Mouse (Mus musculus) midbrain, embryonic 12.5 days (tissue): ENCODE measurements at regions not wholly inside any gene's neighbourhood (a gene's known extent, or its start where the extent isn't known, plus 50 kb on each side); places are given as distances from the start of the nearest gene placed in this dataset.

Experiments
- ATAC-seq: fragments of 200-750 bp; cut with Nextera tagmentation; 2 replicates; pipeline ENCODE4 v1.8.0; 2017; ENCODE audit warnings: low read depth, moderate TSS enrichment, moderate library complexity; ENCODE audit not compliant: low FRiP score
- H3K27ac ChIP-seq: fragments of 300-500 bp; sonication (generic); replicated peaks from 2 replicates; pipeline ENCODE4 v1.5.1; 2016; ENCODE audit warnings: mild to moderate bottlenecking
- H3K27me3 ChIP-seq: fragments of 300-500 bp; sonication (generic); 2 replicates; pipeline ENCODE4 v1.6.1; 2016; ENCODE audit warnings: mild to moderate bottlenecking
- H3K36me3 ChIP-seq: fragments of 300-500 bp; sonication (generic); 2 replicates; pipeline ENCODE4 v1.6.1; 2016
- H3K4me1 ChIP-seq: fragments of 300-500 bp; sonication (generic); 2 replicates; pipeline ENCODE4 v1.6.1; 2016
- H3K4me2 ChIP-seq: fragments of 300-500 bp; sonication (generic); replicated peaks from 2 replicates; pipeline ENCODE4 v1.6.1; 2016; ENCODE audit warnings: mild to moderate bottlenecking, moderate library complexity
- H3K4me3 ChIP-seq: fragments of 300-500 bp; sonication (generic); 2 replicates; pipeline ENCODE4 v1.5.1; 2016; ENCODE audit warnings: mild to moderate bottlenecking
- H3K9ac ChIP-seq: fragments of 300-500 bp; sonication (generic); replicated peaks from 2 replicates; pipeline ENCODE4 v1.6.1; 2016; ENCODE audit warnings: mild to moderate bottlenecking, moderate library complexity
- H3K9me3 ChIP-seq: fragments of 300-500 bp; sonication (generic); 2 replicates; pipeline ENCODE4 v1.6.1; 2016; ENCODE audit warnings: mild to moderate bottlenecking
- WGBS: fragments of 180-500 bp; shearing (Covaris S2); methylation state at CpG from one replicate; pipeline ENCODE4 v1.1.7; 2016; 5-methylcytosine and 5-hydroxymethylcytosine counted together

- Histone ChIP-seq H3K36me3 (no peaks in the 10 kb centered on the region), H3K9ac (no peak overlapping the region), H3K9me3 (no peaks in the 10 kb centered on the region), H3K27me3 (no peaks in the 10 kb centered on the region), H3K4me3 (no peak overlapping the region), H3K4me1 (0 out of 2 replicates have a peak, but pooled peaks cover 2% of the 10 kb centered on the region), H3K27ac (no peak overlapping the region), H3K4me2 (no peak overlapping the region)
- ATAC-seq: no peak
- WGBS: 69% methylated on average over 1 of the region's 1 CpGs
Observed at GRCm38 (mm10) chr2:117674877-117675276, 332.1 kb upstream of the Rasgrp1 start.

- H3K4me1 ChIP-seq: 0 out of 2 replicates have a peak, but pooled peaks cover 2% of the 10 kb centered on the region
- no peaks in the 10 kb centered on the region for H3K9me3 ChIP-seq
- H3K27me3 ChIP-seq: no peaks in the 10 kb centered on the region
- ATAC-seq: no peak
- H3K36me3 ChIP-seq: no peaks in the 10 kb centered on the region
- WGBS: 72% methylated on average over 4 of the region's 4 CpGs
- H3K4me2 ChIP-seq: no peak overlapping the region
- H3K4me3 ChIP-seq: no peak overlapping the region
- H3K9ac ChIP-seq: no peak overlapping the region
- no peak overlapping the region for H3K27ac ChIP-seq
Observed at GRCm38 (mm10) chr2:117678650-117679049, 335.8 kb upstream of the Rasgrp1 start.

- no peaks in the 10 kb centered on the region for H3K27me3 ChIP-seq
- 87% methylated on average over 4 of the region's 4 CpGs for whole genome bisulfite sequencing
- H3K9ac ChIP-seq: no peak overlapping the region
- H3K36me3 ChIP-seq: no peaks in the 10 kb centered on the region
- H3K4me3 ChIP-seq: no peak overlapping the region
- no peak overlapping the region for H3K27ac ChIP-seq
- H3K4me1 ChIP-seq: no peaks in the 10 kb centered on the region
- H3K9me3 ChIP-seq: no peaks in the 10 kb centered on the region
- ATAC-seq: no peak
- no peak overlapping the region for H3K4me2 ChIP-seq
Observed at GRCm38 (mm10) chr2:117685836-117686453, 343.1 kb upstream of the Rasgrp1 start.

- 75% methylated on average over 4 of the region's 4 CpGs for WGBS
- Histone ChIP-seq H3K9me3 (no peaks in the 10 kb centered on the region), H3K4me2 (no peak overlapping the region), H3K27ac (no peak overlapping the region), H3K36me3 (no peaks in the 10 kb centered on the region), H3K4me3 (no peak overlapping the region), H3K4me1 (no peaks in the 10 kb centered on the region), H3K9ac (no peak overlapping the region), H3K27me3 (no peaks in the 10 kb centered on the region)
- ATAC-seq: no peak
Observed at GRCm38 (mm10) chr2:117693537-117693936, 350.7 kb upstream of the Rasgrp1 start.

GRCm38 (mm10) chr2:117710173-117710813, 367.5 kb upstream of the Rasgrp1 start:
- Histone ChIP-seq H3K4me2 (no peak overlapping the region), H3K4me3 (no peak overlapping the region), H3K27me3 (no peaks in the 10 kb centered on the region), H3K4me1 (no peaks in the 10 kb centered on the region), H3K27ac (no peak overlapping the region), H3K9ac (no peak overlapping the region), H3K36me3 (no peaks in the 10 kb centered on the region), H3K9me3 (no peaks in the 10 kb centered on the region)
- no peak for ATAC-seq
- WGBS: 91% methylated on average over 7 of the region's 7 CpGs

GRCm38 (mm10) chr2:117724066-117724465, 381.3 kb upstream of the Rasgrp1 start:
- WGBS: 79% methylated on average over 4 of the region's 4 CpGs
- no peak overlapping the region for H3K4me2 ChIP-seq
- H3K36me3 ChIP-seq: no peaks in the 10 kb centered on the region
- no peak overlapping the region for H3K27ac ChIP-seq
- no peak overlapping the region for H3K4me3 ChIP-seq
- no peaks in the 10 kb centered on the region for H3K27me3 ChIP-seq
- no peak for ATAC-seq
- H3K4me1 ChIP-seq: no peaks in the 10 kb centered on the region
- no peaks in the 10 kb centered on the region for H3K9me3 ChIP-seq
- no peak overlapping the region for H3K9ac ChIP-seq

GRCm38 (mm10) chr2:117731253-117731652, 380.4 kb upstream of the Thbs1 start:
- Histone ChIP-seq H3K27ac (no peak overlapping the region), H3K4me3 (no peak overlapping the region), H3K4me1 (no peaks in the 10 kb centered on the region), H3K4me2 (no peak overlapping the region), H3K9ac (no peak overlapping the region), H3K36me3 (no peaks in the 10 kb centered on the region), H3K27me3 (no peaks in the 10 kb centered on the region), H3K9me3 (no peaks in the 10 kb centered on the region)
- no peak for ATAC-seq
- WGBS: 77% methylated on average over 2 of the region's 2 CpGs

- no peaks in the 10 kb centered on the region for H3K27me3 ChIP-seq
- no peak overlapping the region for H3K4me2 ChIP-seq
- no peak overlapping the region for H3K9ac ChIP-seq
- ATAC-seq: no peak
- H3K27ac ChIP-seq: no peak overlapping the region
- no peaks in the 10 kb centered on the region for H3K4me1 ChIP-seq
- H3K9me3 ChIP-seq: no peaks in the 10 kb centered on the region
- H3K36me3 ChIP-seq: no peaks in the 10 kb centered on the region
- H3K4me3 ChIP-seq: no peak overlapping the region
Observed at GRCm38 (mm10) chr2:117742413-117742812, 369.3 kb upstream of the Thbs1 start.

- no peaks in the 10 kb centered on the region for H3K36me3 ChIP-seq
- no peaks in the 10 kb centered on the region for H3K9me3 ChIP-seq
- H3K4me2 ChIP-seq: no peak overlapping the region
- no peak overlapping the region for H3K9ac ChIP-seq
- ATAC-seq: no peak
- H3K4me1 ChIP-seq: no peaks in the 10 kb centered on the region
- 86% methylated on average over 1 of the region's 1 CpGs for WGBS
- no peak overlapping the region for H3K4me3 ChIP-seq
- H3K27me3 ChIP-seq: no peaks in the 10 kb centered on the region
- H3K27ac ChIP-seq: no peak overlapping the region
Observed at GRCm38 (mm10) chr2:117743901-117744300, 367.8 kb upstream of the Thbs1 start.

- Histone ChIP-seq H3K36me3 (no peaks in the 10 kb centered on the region), H3K4me3 (no peak overlapping the region), H3K9me3 (no peaks in the 10 kb centered on the region), H3K27ac (no peak overlapping the region), H3K9ac (no peak overlapping the region), H3K27me3 (no peaks in the 10 kb centered on the region), H3K4me2 (no peak overlapping the region), H3K4me1 (no peaks in the 10 kb centered on the region)
- no peak for ATAC-seq
- WGBS: 61% methylated on average over 2 of the region's 2 CpGs
Observed at GRCm38 (mm10) chr2:117745767-117746166, 365.9 kb upstream of the Thbs1 start.

GRCm38 (mm10) chr2:117747136-117747535, 364.5 kb upstream of the Thbs1 start:
- no peak for ATAC-seq
- Histone ChIP-seq H3K27me3 (no peaks in the 10 kb centered on the region), H3K36me3 (no peaks in the 10 kb centered on the region), H3K4me3 (no peak overlapping the region), H3K4me1 (no peaks in the 10 kb centered on the region), H3K4me2 (no peak overlapping the region), H3K27ac (no peak overlapping the region), H3K9ac (no peak overlapping the region), H3K9me3 (no peaks in the 10 kb centered on the region)
- WGBS: 91% methylated on average over 3 of the region's 3 CpGs

GRCm38 (mm10) chr2:117748892-117749291, 362.8 kb upstream of the Thbs1 start:
- Histone ChIP-seq H3K4me1 (no peaks in the 10 kb centered on the region), H3K4me2 (no peak overlapping the region), H3K27ac (no peak overlapping the region), H3K27me3 (no peaks in the 10 kb centered on the region), H3K4me3 (no peak overlapping the region), H3K9ac (no peak overlapping the region), H3K36me3 (no peaks in the 10 kb centered on the region), H3K9me3 (no peaks in the 10 kb centered on the region)
- no peak for ATAC-seq
- 92% methylated on average over 4 of the region's 4 CpGs for WGBS
